Mouse (Mus musculus) macrophage (primary cell): ENCODE data around the gene Pcbp3. TPM values are rescaled to one million over a fixed set of nuclear protein-coding genes. Genes with fewer than 3 reads are reported as not detected.

ENCODE experiments used
- H3K27ac ChIP-seq: fragments of 350-480 bp; formaldehyde crosslinking; 2 replicates; pipeline ENCODE4 v1.9.0; 2021
- H3K36me3 ChIP-seq: fragments of 350-480 bp; formaldehyde crosslinking; 2 replicates; pipeline ENCODE4 v1.9.0; 2021; ENCODE audit errors: inconsistent target
- H3K4me3 ChIP-seq: fragments of 350-480 bp; formaldehyde crosslinking; 2 replicates; pipeline ENCODE4 v1.9.0; 2021; ENCODE audit errors: inconsistent target
- H3K79me2 ChIP-seq: fragments of 350-480 bp; formaldehyde crosslinking; 2 replicates; pipeline ENCODE4 v1.9.0; 2021; ENCODE audit errors: inconsistent target
- WGBS: methylation state at CpG from one replicate; pipeline ENCODE4 v1.1.7; 2026; ENCODE audit warnings: inconsistent platforms; ENCODE audit not compliant: missing documents; 5-methylcytosine and 5-hydroxymethylcytosine counted together
- polyA plus RNA-seq: library from polyadenylated mRNA; stranded (reverse); fragments of 250-400 nt; gene quantifications from 3 replicates; pipeline ENCODE4 v1.2.4, GENCODE M21; 2018; ENCODE audit warnings: inconsistent platforms

Pcbp3 gene
- polyA plus RNA-seq, 1 experiment from 2014 or later, result 1.6 TPM

DNA sequence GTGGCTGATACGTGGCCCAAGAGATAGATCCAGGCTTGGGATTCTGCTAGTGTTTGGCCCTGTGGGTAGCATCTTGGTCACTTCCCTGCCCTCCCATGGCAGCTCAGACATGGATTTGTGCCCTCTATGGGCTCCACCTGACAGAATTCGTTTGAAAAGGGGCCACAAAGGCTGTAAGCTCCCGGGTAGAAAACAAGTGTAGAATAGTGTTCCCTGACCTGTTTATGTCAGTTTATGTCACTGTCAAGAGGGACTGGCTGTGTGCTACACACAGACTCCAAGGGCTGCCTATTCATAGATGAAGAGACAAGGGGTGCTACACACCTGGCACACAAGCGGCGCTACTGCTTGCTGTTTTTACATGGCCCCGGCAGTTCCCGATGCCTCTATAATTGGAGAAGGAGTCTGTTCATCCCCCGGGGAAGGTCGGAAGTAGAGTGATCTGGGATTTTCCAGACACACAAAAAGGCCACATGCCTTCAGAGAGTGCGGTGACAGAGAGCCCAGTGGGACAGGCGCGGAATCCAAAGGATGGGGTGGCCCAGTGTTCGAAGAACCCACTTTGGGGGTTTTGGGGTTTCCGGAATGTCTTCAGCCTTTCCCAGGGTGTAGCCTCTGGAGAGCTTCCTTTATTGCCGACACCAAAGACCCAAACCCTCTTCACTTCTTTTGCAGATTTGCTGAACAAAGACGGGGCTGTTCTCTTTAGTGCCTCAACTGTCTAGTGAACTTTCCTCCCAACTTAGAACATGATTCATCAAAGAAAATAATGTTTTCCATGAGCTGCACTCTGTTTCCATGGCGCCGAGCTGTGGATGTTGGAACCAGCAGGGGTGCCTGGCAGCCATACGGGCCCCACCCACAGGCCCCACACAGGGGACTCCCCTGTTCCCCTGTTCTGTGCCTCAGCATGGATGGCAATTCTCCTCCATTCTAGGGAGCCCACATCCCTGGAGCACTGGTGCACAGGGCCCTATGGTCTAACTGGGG lies 231.8 kb downstream of the Pcbp3 start:
- 85% methylated on average over 19 of the region's 19 CpGs for WGBS
- no peaks in the 10 kb centered on the region for H3K36me3 ChIP-seq
- no peak overlapping the region for H3K27ac ChIP-seq
- no peak overlapping the region for H3K4me3 ChIP-seq
- H3K79me2 ChIP-seq, result no peaks in the 10 kb centered on the region

DNA sequence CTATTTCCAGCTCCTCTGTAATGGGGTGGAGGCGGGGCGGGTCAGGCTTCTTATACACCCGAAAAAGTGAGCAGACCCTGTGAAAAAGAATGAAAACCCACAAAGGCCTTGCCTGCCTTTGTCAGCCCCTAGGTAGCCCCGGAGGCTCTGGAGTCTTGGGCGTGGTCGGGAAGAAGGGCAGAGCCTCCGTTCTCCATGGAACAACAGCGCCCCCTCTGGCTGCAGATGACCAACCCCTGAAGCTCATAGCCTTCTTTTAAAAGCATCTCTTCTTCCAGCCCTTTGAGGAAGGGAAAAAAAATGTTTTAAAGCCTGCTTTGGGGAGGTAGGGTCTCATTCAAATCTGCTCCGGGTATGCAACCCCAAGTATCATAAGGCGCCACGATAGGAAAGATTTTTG lies 233.3 kb downstream of the Pcbp3 start:
- 28% methylated on average over 11 of the region's 11 CpGs for WGBS
- no peaks in the 10 kb centered on the region for H3K79me2 ChIP-seq
- H3K36me3 ChIP-seq, result no peaks in the 10 kb centered on the region
- H3K27ac ChIP-seq, result no peak overlapping the region
- H3K4me3 ChIP-seq, result no peak overlapping the region

DNA sequence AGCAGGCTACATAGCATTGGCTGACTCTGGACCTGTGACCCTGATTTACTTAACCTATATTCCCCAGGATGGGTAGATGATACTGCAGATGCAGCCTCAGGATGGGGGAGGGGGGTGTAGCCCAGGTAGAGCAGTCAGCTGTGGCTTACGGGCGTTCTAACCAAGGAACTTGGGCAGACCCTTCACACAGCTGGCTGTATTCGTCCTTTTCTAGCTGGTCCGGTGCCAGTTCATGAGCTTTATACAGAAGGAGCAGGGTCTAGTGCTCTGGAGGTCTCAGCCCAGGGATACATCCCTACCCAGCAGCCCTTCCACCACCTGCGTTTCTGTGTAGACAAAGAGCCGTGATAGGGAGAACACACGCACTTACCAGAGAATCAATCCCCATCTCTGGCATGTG lies 234.4 kb downstream of the Pcbp3 start:
- H3K36me3 ChIP-seq, result no peaks in the 10 kb centered on the region
- 94% methylated on average over 7 of the region's 7 CpGs for WGBS
- H3K4me3 ChIP-seq, result no peak overlapping the region
- H3K27ac ChIP-seq, result no peak overlapping the region
- no peaks in the 10 kb centered on the region for H3K79me2 ChIP-seq

DNA sequence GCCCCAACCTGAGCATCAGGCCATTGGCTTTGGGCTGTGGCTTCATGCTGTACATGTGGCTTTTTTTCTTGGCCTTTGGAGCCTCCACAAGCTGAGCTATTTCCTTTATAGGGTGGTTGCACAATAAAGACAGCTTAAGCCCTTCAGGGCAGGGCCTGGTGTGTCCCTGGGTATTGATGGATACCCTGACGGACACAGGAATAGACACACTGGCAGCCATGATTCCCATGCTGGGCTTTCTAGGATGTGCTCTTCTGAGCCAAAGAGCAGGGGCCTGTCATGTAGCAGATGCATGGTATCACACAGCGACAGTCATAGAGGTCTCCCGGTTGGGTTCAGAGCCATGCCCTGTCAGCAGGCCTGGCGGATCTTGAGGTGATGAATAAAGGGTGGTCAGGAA lies 234.8 kb downstream of the Pcbp3 start:
- no peak overlapping the region for H3K4me3 ChIP-seq
- H3K36me3 ChIP-seq, result no peaks in the 10 kb centered on the region
- no peak overlapping the region for H3K27ac ChIP-seq
- H3K79me2 ChIP-seq, result no peaks in the 10 kb centered on the region
- 80% methylated on average over 4 of the region's 4 CpGs for WGBS

- no peak within 1 kb of the TSS for H3K27ac ChIP-seq
- no peak within 1 kb of the TSS for H3K4me3 ChIP-seq
- no peaks in the 10 kb centered on the region for H3K79me2 ChIP-seq
- H3K36me3 ChIP-seq, result no peaks in the 10 kb centered on the region
- 55% methylated on average over 9 of the region's 9 CpGs for WGBS
These were observed 235.9 kb downstream of the Pcbp3 start, which contains the start of gene Col6a1 for GRCm38 (mm10) chr10:76725682-76726285. Gene Col6a1, minus strand, starts transcription at chr10:76726168.

GRCm38 (mm10) chr10:76725097-76725496 lies 236.6 kb downstream of the Pcbp3 start:
- Histone ChIP-seq H3K27ac (no peak overlapping the region), H3K79me2 (no peaks in the 10 kb centered on the region), H3K4me3 (no peak overlapping the region), H3K36me3 (no peaks in the 10 kb centered on the region)
- 100% methylated on average over 1 of the region's 2 CpGs for WGBS

DNA sequence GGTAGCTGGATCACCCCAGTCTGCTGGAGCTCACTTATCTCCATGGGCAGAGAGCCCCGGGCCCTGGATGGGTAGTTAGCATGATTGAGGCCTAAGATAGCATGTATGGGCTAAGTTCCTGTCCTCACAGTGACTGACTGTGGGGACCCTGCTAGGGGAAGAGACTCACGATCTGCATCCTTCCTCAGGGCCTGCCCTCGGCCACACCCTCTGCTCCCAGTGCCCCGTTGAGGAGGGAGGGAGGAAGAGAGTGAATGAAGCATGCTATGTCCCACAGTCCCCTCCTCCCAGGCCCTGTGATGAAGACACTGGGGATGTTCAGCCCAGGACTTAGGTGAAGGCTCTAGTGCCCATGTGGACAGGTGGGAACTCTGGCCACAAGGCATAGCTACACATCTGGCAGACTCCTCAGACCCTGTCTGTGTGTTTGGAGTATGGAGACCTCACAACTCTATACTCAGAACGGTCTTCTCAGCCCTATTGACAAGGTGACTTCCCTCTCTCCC lies 237.4 kb downstream of the Pcbp3 start:
- WGBS, result 33% methylated on average over 5 of the region's 5 CpGs
- no peaks in the 10 kb centered on the region for H3K36me3 ChIP-seq
- H3K27ac ChIP-seq, result no peak overlapping the region
- no peak overlapping the region for H3K4me3 ChIP-seq
- H3K79me2 ChIP-seq, result no peaks in the 10 kb centered on the region

GRCm38 (mm10) chr10:76722751-76723450 lies 238.8 kb downstream of the Pcbp3 start:
- 87% methylated on average over 18 of the region's 18 CpGs for WGBS
- H3K4me3 ChIP-seq, result no peak overlapping the region
- no peak overlapping the region for H3K27ac ChIP-seq
- H3K79me2 ChIP-seq, result no peaks in the 10 kb centered on the region
- H3K36me3 ChIP-seq, result no peaks in the 10 kb centered on the region

DNA sequence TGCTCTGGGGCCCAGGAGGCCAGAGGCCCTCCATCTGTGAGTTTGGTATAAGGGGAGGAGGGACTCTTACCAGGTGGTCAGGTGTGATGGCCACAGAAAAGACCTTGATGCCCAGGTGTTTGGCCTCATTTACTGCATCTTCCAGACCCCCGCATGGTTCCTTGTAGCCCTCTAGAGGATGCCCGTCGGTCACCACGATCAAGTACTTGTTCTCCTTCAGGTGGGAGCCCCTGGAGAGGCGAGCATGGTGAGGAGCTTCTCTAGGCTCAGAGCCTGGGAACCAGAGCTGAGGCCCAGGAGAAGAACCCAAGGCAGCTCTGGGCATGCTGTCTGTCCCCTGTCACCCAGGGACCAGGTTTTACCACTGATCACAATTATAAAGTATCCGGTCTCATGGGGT lies 239.9 kb downstream of the Pcbp3 start:
- no peaks in the 10 kb centered on the region for H3K79me2 ChIP-seq
- 95% methylated on average over 6 of the region's 6 CpGs for WGBS
- no peak overlapping the region for H3K27ac ChIP-seq
- H3K4me3 ChIP-seq, result no peak overlapping the region
- H3K36me3 ChIP-seq, result no peaks in the 10 kb centered on the region

DNA sequence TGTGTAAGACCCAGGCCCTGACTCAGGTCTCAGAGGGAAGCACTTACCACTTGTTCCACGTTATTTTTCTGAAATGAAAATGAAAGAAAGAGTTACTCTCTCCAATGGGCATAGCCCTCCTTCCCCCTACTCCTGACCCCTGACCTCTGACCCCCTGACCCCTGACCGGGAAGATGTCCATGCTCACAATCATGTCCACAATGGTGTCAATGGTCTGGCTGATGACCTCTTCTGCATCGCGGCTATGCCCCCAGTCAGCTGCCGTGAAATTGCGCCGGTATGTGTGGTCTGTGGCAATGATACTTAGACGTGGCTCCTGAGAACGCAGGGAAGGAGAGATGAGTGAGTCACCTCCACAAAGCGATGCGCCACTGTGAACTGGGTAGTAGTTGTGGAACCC lies 240.5 kb downstream of the Pcbp3 start:
- Histone ChIP-seq H3K27ac (no peak overlapping the region), H3K79me2 (no peaks in the 10 kb centered on the region), H3K4me3 (no peak overlapping the region), H3K36me3 (no peaks in the 10 kb centered on the region)
- WGBS, result 84% methylated on average over 10 of the region's 11 CpGs

DNA sequence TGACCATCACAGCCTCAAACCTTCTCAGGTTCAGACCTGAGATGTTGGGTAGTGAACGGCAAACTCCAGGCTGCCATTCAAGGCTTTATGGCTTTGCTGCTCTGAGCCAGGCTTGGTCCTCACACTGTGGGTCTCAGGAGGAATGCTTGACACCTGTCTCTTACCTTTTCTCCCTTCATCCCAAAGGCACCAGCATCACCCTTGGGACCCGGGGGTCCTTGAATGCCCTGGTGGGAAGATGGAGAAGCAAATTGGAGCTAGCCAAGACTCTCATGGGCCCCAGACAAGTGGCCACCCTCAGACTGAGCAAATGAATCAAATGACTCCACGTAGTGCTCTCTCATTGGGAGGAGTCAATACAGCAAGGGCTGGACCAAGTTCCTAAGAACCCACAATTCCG lies 244.1 kb downstream of the Pcbp3 start:
- Histone ChIP-seq H3K79me2 (no peaks in the 10 kb centered on the region), H3K4me3 (no peak overlapping the region), H3K27ac (no peak overlapping the region), H3K36me3 (no peaks in the 10 kb centered on the region)
- 87% methylated on average over 4 of the region's 4 CpGs for WGBS

GRCm38 (mm10) chr10:76717026-76717425 lies 244.7 kb downstream of the Pcbp3 start:
- no peaks in the 10 kb centered on the region for H3K36me3 ChIP-seq
- 91% methylated on average over 7 of the region's 7 CpGs for WGBS

DNA sequence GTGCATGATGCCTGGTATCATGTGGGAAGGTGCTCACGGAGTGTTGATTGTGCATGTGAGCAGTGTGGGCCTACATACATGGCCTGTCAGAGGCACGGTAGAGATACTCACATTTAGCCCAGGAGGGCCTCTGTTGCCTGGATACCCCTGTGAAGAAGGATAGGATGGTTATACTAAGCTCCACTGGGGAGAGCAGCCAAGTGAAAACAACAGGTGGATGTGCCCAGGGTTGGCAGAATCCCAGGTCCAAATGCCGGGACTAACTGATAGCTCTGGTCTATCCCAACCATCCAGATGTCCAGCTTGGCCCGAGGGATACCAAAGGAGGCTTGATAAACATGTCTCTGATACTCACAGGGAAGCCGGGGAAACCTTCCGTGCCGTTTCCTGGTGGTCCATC lies 247.4 kb downstream of the Pcbp3 start:
- no peaks in the 10 kb centered on the region for H3K36me3 ChIP-seq
- no peak overlapping the region for H3K27ac ChIP-seq
- H3K79me2 ChIP-seq, result no peaks in the 10 kb centered on the region
- H3K4me3 ChIP-seq, result no peak overlapping the region
- 88% methylated on average over 7 of the region's 7 CpGs for whole genome bisulfite sequencing

More at GRCm38 (mm10) chr10:76717026-76717425, 244.7 kb downstream of the Pcbp3 start:
- H3K79me2 ChIP-seq, result no peaks in the 10 kb centered on the region
- H3K27ac ChIP-seq, result no peak overlapping the region
- no peak overlapping the region for H3K4me3 ChIP-seq

GRCm38 (mm10) chr10:76712500-76712899 lies 249.2 kb downstream of the Pcbp3 start:
- Histone ChIP-seq H3K79me2 (no peaks in the 10 kb centered on the region), H3K36me3 (no peaks in the 10 kb centered on the region), H3K27ac (no peak overlapping the region), H3K4me3 (no peak overlapping the region)
- WGBS, result 87% methylated on average over 3 of the region's 3 CpGs
